Mouse (Mus musculus) small intestine, adult 2 months (tissue): Measurements from ENCODE around the gene Lrrc4c.

Source experiments
- CTCF ChIP-seq: fragments of 200-500 bp; IDR thresholded peaks from 2 replicates; pipeline ENCODE4 v1.5.1; 2012; ENCODE audit warnings: low read depth, mild to moderate bottlenecking, control low read depth, inconsistent platforms, low read length, moderate library complexity, mixed read lengths; ENCODE audit not compliant: insufficient replicate concordance, insufficient read length; ENCODE audit errors: extremely low read depth
- POLR2A ChIP-seq: fragments of 200-500 bp; IDR thresholded peaks from 2 replicates; pipeline ENCODE4 v1.6.1; 2012; ENCODE audit warnings: low read depth, mild to moderate bottlenecking, control low read depth, inconsistent platforms, low read length, moderate library complexity

GRCm38 (mm10) chr2:96475674-96476073, 157.7 kb downstream of the Lrrc4c start:
- TF ChIP-seq POLR2A (no peak), CTCF (no peak)
